Mouse (Mus musculus): ENCODE data around the gene Armc2. TPM values are rescaled to one million over a fixed set of nuclear protein-coding genes. Genes with fewer than 3 reads are reported as not detected.

The Armc2 gene
- polyA plus RNA-seq, 1 experiment from 2014 or later, result 0.21 TPM

- no peak overlapping the region for H3K4me3 ChIP-seq (ENCODE audit: low read depth, low read length)
- H3K36me3 ChIP-seq (replicated peaks; ENCODE audit: insufficient read depth, low read length), result no peaks in the 10 kb centered on the region
- no peak overlapping the region; the same call in 1 of the 2 replicates for H3K27ac ChIP-seq (ENCODE audit: low read depth)
- H3K9ac ChIP-seq (replicated peaks), result no peak overlapping the region
- peaks cover 13% of the 10 kb centered on the region for H3K4me1 ChIP-seq (ENCODE audit: insufficient read depth)
- no peaks in the 10 kb centered on the region for H3K9me3 ChIP-seq (ENCODE audit: low read length)
- H3K4me2 ChIP-seq (ENCODE audit: low read depth, low read length), result peak overlapping the region; percentile 40
- no peaks in the 10 kb centered on the region for H3K27me3 ChIP-seq (ENCODE audit: insufficient read depth, low read length)
- TF ChIP-seq EP300 (IDR thresholded peaks at IDR 0.05; ENCODE audit: low read depth) (no peak), CTCF (IDR thresholded peaks at IDR 0.05; ENCODE audit: low read depth) (no peak)
- peak; percentile 56 for ATAC-seq
- 28% methylated on average over 21 of the region's 21 CpGs for WGBS (ENCODE audit: insufficient replicate concordance)
- DNase-seq, result peak; percentile 55
These were observed 83.4 kb downstream of the Armc2 start for GRCm38 (mm10) chr10:41934633-41935475.

GRCm38 (mm10) chr10:41933536-41933935 lies 84.7 kb downstream of the Armc2 start:
- TF ChIP-seq EP300 (IDR thresholded peaks at IDR 0.05; ENCODE audit: low read depth), result no peak
- peak; percentile 89 for TF ChIP-seq CTCF (IDR thresholded peaks at IDR 0.05; ENCODE audit: low read depth)
- H3K36me3 ChIP-seq (replicated peaks; ENCODE audit: insufficient read depth, low read length), result no peaks in the 10 kb centered on the region
- peaks cover 13% of the 10 kb centered on the region for H3K4me1 ChIP-seq (ENCODE audit: insufficient read depth)
- no peaks in the 10 kb centered on the region for H3K9me3 ChIP-seq (ENCODE audit: low read length)
- ATAC-seq, result no peak
- no peak overlapping the region for H3K4me2 ChIP-seq (ENCODE audit: low read depth, low read length)
- no peak overlapping the region for H3K27ac ChIP-seq (ENCODE audit: low read depth)
- H3K27me3 ChIP-seq (ENCODE audit: insufficient read depth, low read length), result no peaks in the 10 kb centered on the region
- 44% methylated on average over 6 of the region's 6 CpGs for WGBS (ENCODE audit: insufficient replicate concordance)
- peak; percentile 77 for DNase-seq
- H3K9ac ChIP-seq (replicated peaks), result no peak overlapping the region
- H3K4me3 ChIP-seq (ENCODE audit: low read depth, low read length), result no peak overlapping the region

- DNase-seq (no peak), ATAC-seq (no peak)
- Histone ChIP-seq H3K4me2 (ENCODE audit: low read depth, low read length) (no peak overlapping the region), H3K4me1 (ENCODE audit: insufficient read depth) (peaks cover 13% of the 10 kb centered on the region), H3K4me3 (ENCODE audit: low read depth, low read length) (no peak overlapping the region), H3K36me3 (replicated peaks; ENCODE audit: insufficient read depth, low read length) (no peaks in the 10 kb centered on the region), H3K9me3 (ENCODE audit: low read length) (no peaks in the 10 kb centered on the region), H3K9ac (replicated peaks) (no peak overlapping the region), H3K27ac (ENCODE audit: low read depth) (no peak overlapping the region), H3K27me3 (ENCODE audit: insufficient read depth, low read length) (no peaks in the 10 kb centered on the region)
- 78% methylated on average over 5 of the region's 5 CpGs for WGBS (ENCODE audit: insufficient replicate concordance)
- TF ChIP-seq CTCF (IDR thresholded peaks at IDR 0.05; ENCODE audit: low read depth), result no peak
- TF ChIP-seq EP300 (IDR thresholded peaks at IDR 0.05; ENCODE audit: low read depth), result no peak
These were observed 85.3 kb downstream of the Armc2 start for GRCm38 (mm10) chr10:41932943-41933342.

GRCm38 (mm10) chr10:41931962-41932361 lies 86.3 kb downstream of the Armc2 start:
- H3K9ac ChIP-seq (replicated peaks), result no peak overlapping the region
- H3K27me3 ChIP-seq (ENCODE audit: insufficient read depth, low read length), result no peaks in the 10 kb centered on the region
- no peaks in the 10 kb centered on the region for H3K9me3 ChIP-seq (ENCODE audit: low read length)
- no peak overlapping the region for H3K4me2 ChIP-seq (ENCODE audit: low read depth, low read length)
- no peaks in the 10 kb centered on the region for H3K36me3 ChIP-seq (replicated peaks; ENCODE audit: insufficient read depth, low read length)
- peaks cover 10% of the 10 kb centered on the region for H3K4me1 ChIP-seq (ENCODE audit: insufficient read depth)
- ATAC-seq (no peak), DNase-seq (no peak)
- no peak overlapping the region for H3K27ac ChIP-seq (ENCODE audit: low read depth)
- H3K4me3 ChIP-seq (ENCODE audit: low read depth, low read length), result no peak overlapping the region
- WGBS (ENCODE audit: insufficient replicate concordance), result 81% methylated on average over 12 of the region's 12 CpGs
- no peak for TF ChIP-seq CTCF (IDR thresholded peaks at IDR 0.05; ENCODE audit: low read depth)
- no peak for TF ChIP-seq EP300 (IDR thresholded peaks at IDR 0.05; ENCODE audit: low read depth)

GRCm38 (mm10) chr10:41930966-41931365 lies 87.3 kb downstream of the Armc2 start:
- no peak overlapping the region for H3K4me2 ChIP-seq (ENCODE audit: low read depth, low read length)
- ATAC-seq (no peak), DNase-seq (no peak)
- no peaks in the 10 kb centered on the region for H3K36me3 ChIP-seq (replicated peaks; ENCODE audit: insufficient read depth, low read length)
- TF ChIP-seq CTCF (IDR thresholded peaks at IDR 0.05; ENCODE audit: low read depth) (no peak), EP300 (IDR thresholded peaks at IDR 0.05; ENCODE audit: low read depth) (no peak)
- H3K9me3 ChIP-seq (ENCODE audit: low read length), result no peaks in the 10 kb centered on the region
- H3K27ac ChIP-seq (ENCODE audit: low read depth), result no peak overlapping the region
- no peak overlapping the region for H3K9ac ChIP-seq (replicated peaks)
- no peaks in the 10 kb centered on the region for H3K27me3 ChIP-seq (ENCODE audit: insufficient read depth, low read length)
- no peak overlapping the region for H3K4me3 ChIP-seq (ENCODE audit: low read depth, low read length)
- WGBS (ENCODE audit: insufficient replicate concordance), result 58% methylated on average over 4 of the region's 4 CpGs
- peaks cover 8% of the 10 kb centered on the region for H3K4me1 ChIP-seq (ENCODE audit: insufficient read depth)

- Histone ChIP-seq H3K4me2 (ENCODE audit: low read depth, low read length) (no peak overlapping the region), H3K27ac (ENCODE audit: low read depth) (no peak overlapping the region), H3K27me3 (ENCODE audit: insufficient read depth, low read length) (no peaks in the 10 kb centered on the region), H3K9ac (replicated peaks) (no peak overlapping the region), H3K36me3 (replicated peaks; ENCODE audit: insufficient read depth, low read length) (no peaks in the 10 kb centered on the region), H3K4me3 (ENCODE audit: low read depth, low read length) (no peak overlapping the region), H3K9me3 (ENCODE audit: low read length) (no peaks in the 10 kb centered on the region), H3K4me1 (ENCODE audit: insufficient read depth) (no peaks in the 10 kb centered on the region)
- DNase-seq (no peak), ATAC-seq (no peak)
- TF ChIP-seq EP300 (IDR thresholded peaks at IDR 0.05; ENCODE audit: low read depth) (no peak), CTCF (IDR thresholded peaks at IDR 0.05; ENCODE audit: low read depth) (no peak)
- 82% methylated on average over 14 of the region's 14 CpGs for WGBS (ENCODE audit: insufficient replicate concordance)
These were observed 91.5 kb downstream of the Armc2 start for GRCm38 (mm10) chr10:41926726-41927125.

Measured in liver, postnatal 0 days (tissue).